Mouse (Mus musculus) midbrain, embryonic 13.5 days (tissue): ENCODE results near the gene Pou2f3. TPM values are rescaled to one million over a fixed set of nuclear protein-coding genes. Genes with fewer than 3 reads are reported as not detected.
A peak's percentile ranks its signal among the peaks of the same experiment; 100 is the strongest.

Experiments
- ATAC-seq: fragments of 200-750 bp; cut with Nextera tagmentation; 2 replicates; pipeline ENCODE4 v1.8.0; 2017; ENCODE audit warnings: mild to moderate bottlenecking, moderate TSS enrichment, moderate library complexity
- H3K27ac ChIP-seq: fragments of 300-500 bp; sonication (generic); 2 replicates; pipeline ENCODE4 v1.5.1; 2015; ENCODE audit warnings: inconsistent platforms, mild to moderate bottlenecking, moderate library complexity
- H3K27me3 ChIP-seq: fragments of 300-500 bp; sonication (generic); 2 replicates; pipeline ENCODE4 v1.6.1; 2015; ENCODE audit warnings: mild to moderate bottlenecking, inconsistent platforms
- H3K36me3 ChIP-seq: fragments of 300-500 bp; sonication (generic); 2 replicates; pipeline ENCODE4 v1.6.1; 2015; ENCODE audit warnings: mild to moderate bottlenecking, inconsistent platforms
- H3K4me1 ChIP-seq: fragments of 300-500 bp; sonication (generic); replicated peaks from 2 replicates; pipeline ENCODE4 v1.6.1; 2015; ENCODE audit warnings: inconsistent platforms
- H3K4me2 ChIP-seq: fragments of 300-500 bp; sonication (generic); replicated peaks from 2 replicates; pipeline ENCODE4 v1.6.1; 2015; ENCODE audit warnings: moderate library complexity, mild to moderate bottlenecking, inconsistent platforms
- H3K4me3 ChIP-seq: fragments of 300-500 bp; sonication (generic); replicated peaks from 2 replicates; pipeline ENCODE4 v1.5.1; 2015; ENCODE audit warnings: mild to moderate bottlenecking, inconsistent platforms
- H3K9ac ChIP-seq: fragments of 300-500 bp; sonication (generic); replicated peaks from 2 replicates; pipeline ENCODE4 v1.6.1; 2015; ENCODE audit warnings: mild to moderate bottlenecking, inconsistent platforms
- H3K9me3 ChIP-seq: fragments of 300-500 bp; sonication (generic); 2 replicates; pipeline ENCODE4 v1.6.1; 2016; ENCODE audit warnings: mild to moderate bottlenecking, inconsistent platforms
- WGBS: fragments of 180-500 bp; shearing (Covaris S2); methylation state at CpG from one replicate; pipeline ENCODE4 v1.1.7; 2015; 5-methylcytosine and 5-hydroxymethylcytosine counted together
- polyA plus RNA-seq: library from polyadenylated mRNA; unstranded; fragments of >200 nt; fragmentation: Nextera tagmentation; extraction: Ambion mirVana; gene quantifications from 2 replicates; pipeline ENCODE4 v1.2.1, GENCODE M21; 2015

Pou2f3 gene
- polyA plus RNA-seq, 1 experiment from 2014 or later: 0.08 TPM

DNA sequence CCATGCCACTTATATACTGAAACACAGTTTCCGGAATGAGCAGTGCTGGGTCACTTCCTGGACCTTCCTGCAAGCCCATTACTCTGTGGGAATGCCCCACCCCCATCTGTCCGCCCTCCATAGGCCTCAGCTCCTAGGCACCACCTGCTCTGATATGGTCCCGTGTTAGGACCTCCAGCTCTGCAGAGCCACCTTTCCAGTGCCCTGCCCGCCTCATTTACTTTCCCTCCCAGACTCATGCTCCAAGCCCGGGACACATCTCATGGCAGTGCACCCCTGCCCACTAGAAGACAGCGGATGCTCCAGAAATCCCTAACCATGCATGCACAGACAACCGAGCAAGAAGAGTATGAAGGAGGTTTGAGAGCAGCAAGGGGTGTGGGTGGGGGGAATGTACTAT lies 19.8 kb upstream of the Pou2f3 start:
- no peak overlapping the region for H3K9ac ChIP-seq
- no peak overlapping the region for H3K27ac ChIP-seq
- H3K9me3 ChIP-seq: no peaks in the 10 kb centered on the region
- H3K27me3 ChIP-seq: peaks cover 3% of the 10 kb centered on the region; the same call in 1 of the 2 replicates
- no peaks in the 10 kb centered on the region for H3K36me3 ChIP-seq
- H3K4me2 ChIP-seq: no peak overlapping the region
- no peak overlapping the region for H3K4me3 ChIP-seq
- ATAC-seq: no peak
- peaks cover 16% of the 10 kb centered on the region for H3K4me1 ChIP-seq
- WGBS: 91% methylated on average over 7 of the region's 7 CpGs

DNA sequence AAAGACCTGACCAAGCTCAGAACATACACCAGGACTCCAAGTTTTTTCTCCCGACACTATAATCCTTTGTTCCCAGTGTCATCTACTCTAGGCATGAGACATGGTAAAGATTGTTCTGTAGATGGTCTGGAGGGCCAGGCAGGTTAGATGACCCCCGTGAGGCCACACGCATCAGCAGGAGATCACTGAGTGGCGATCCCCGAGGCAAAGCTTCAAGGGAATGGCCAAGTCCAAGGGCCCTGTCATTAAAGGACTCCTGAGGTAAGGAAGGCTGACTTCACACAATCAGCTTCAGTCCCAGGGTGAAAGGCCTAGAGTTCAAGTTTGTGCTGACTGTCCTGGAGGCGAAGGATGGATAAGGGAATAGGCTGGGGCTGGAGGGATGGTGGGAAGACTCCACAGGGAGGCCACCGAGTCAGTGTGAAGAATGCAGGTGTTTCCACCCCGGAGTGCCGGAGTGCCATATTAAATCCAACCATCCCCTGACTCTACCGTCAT lies 19.3 kb upstream of the Pou2f3 start:
- no peaks in the 10 kb centered on the region for H3K36me3 ChIP-seq
- 91% methylated on average over 10 of the region's 10 CpGs for WGBS
- H3K27ac ChIP-seq: no peak overlapping the region
- ATAC-seq: no peak
- no peak overlapping the region for H3K4me3 ChIP-seq
- peaks cover 16% of the 10 kb centered on the region for H3K4me1 ChIP-seq
- H3K9ac ChIP-seq: no peak overlapping the region
- H3K27me3 ChIP-seq: peaks cover 3% of the 10 kb centered on the region; the same call in 1 of the 2 replicates
- no peak overlapping the region for H3K4me2 ChIP-seq
- H3K9me3 ChIP-seq: no peaks in the 10 kb centered on the region

DNA sequence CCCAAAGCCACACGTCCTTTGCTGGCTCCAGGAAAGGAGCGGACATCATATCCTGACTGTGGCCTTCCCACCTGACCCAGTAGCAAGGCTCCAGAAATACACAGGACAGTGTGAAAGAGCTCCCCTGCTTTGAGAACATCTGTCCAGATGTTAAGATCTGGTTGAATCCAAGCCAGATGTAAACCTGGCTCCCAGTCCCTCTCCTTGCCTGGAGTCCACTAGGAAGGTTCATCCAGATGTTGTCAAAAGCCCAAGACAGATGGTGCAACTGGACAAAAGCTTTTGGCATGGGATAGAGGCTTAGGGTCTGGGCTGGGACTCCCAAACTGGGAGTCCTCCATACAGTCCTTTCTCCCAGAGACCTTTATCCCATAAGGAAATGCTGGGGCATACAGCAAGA lies 18.6 kb upstream of the Pou2f3 start:
- H3K9ac ChIP-seq: no peak overlapping the region
- no peaks in the 10 kb centered on the region for H3K27me3 ChIP-seq
- peaks cover 16% of the 10 kb centered on the region for H3K4me1 ChIP-seq
- H3K4me2 ChIP-seq: no peak overlapping the region
- ATAC-seq: no peak
- H3K27ac ChIP-seq: no peak overlapping the region
- no peaks in the 10 kb centered on the region for H3K36me3 ChIP-seq
- H3K4me3 ChIP-seq: no peak overlapping the region
- no peaks in the 10 kb centered on the region for H3K9me3 ChIP-seq
- 91% methylated on average over 2 of the region's 2 CpGs for WGBS

DNA sequence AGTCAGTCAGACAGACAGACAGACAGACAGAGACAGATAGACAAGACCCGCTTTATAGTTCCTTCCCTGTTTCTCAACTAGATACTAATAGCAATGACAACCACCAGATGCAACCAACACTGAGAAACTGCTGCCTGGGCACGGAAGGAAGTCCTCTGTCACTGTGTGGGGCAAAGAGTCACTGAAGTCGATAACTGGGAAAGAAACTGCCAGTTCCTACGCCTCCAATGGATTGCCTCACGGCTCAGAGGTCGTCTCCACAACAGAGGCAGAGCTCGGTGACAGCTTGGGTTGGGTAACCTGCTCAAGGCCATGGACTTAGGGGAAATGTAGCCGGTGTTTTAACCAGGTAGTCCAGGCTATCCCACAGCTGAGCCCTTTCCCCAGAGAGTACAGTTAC lies 17.5 kb upstream of the Pou2f3 start:
- Histone ChIP-seq H3K4me1 (peaks cover 16% of the 10 kb centered on the region), H3K4me3 (no peak overlapping the region), H3K27me3 (0 out of 2 replicates have a peak, but pooled peaks cover 2% of the 10 kb centered on the region), H3K9ac (no peak overlapping the region), H3K9me3 (no peaks in the 10 kb centered on the region), H3K27ac (no peak overlapping the region), H3K4me2 (no peak overlapping the region), H3K36me3 (no peaks in the 10 kb centered on the region)
- WGBS: 89% methylated on average over 8 of the region's 8 CpGs
- no peak for ATAC-seq

DNA sequence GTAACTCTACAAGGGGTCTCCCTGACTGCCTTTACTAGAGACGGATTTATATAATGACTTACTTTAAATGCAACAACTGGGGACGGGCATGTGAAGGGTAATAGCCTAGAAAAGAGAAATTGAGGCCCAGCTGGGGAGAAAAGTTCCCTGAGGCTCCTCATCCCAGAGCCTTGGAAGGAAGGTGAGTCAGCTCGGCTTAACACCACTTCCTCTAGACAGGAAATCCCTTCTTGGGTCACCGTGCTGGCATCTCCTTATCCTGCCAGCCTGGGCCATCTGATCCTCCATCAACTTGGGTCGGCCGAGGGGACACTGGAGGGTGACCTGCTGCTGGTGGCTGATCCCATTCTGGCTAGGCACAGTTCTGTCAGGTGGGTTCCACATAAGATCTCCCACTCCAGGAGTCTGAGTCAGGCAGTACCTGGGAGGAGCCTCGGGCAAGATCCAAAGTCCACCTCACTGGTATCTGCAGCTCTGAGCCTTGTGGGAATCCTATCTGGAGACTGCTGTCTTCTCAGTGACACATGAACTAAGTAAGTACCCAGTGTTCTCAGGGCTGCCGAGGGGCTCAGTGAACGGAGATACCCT lies 16.5 kb upstream of the Pou2f3 start:
- H3K4me2 ChIP-seq: no peak overlapping the region
- no peaks in the 10 kb centered on the region for H3K36me3 ChIP-seq
- H3K4me3 ChIP-seq: no peak overlapping the region
- H3K9ac ChIP-seq: no peak overlapping the region
- peaks cover 9% of the 10 kb centered on the region for H3K4me1 ChIP-seq
- 0 out of 2 replicates have a peak, but pooled peaks cover 2% of the 10 kb centered on the region for H3K27me3 ChIP-seq
- H3K27ac ChIP-seq: no peak overlapping the region
- WGBS: 79% methylated on average over 9 of the region's 9 CpGs
- ATAC-seq: no peak
- no peaks in the 10 kb centered on the region for H3K9me3 ChIP-seq

DNA sequence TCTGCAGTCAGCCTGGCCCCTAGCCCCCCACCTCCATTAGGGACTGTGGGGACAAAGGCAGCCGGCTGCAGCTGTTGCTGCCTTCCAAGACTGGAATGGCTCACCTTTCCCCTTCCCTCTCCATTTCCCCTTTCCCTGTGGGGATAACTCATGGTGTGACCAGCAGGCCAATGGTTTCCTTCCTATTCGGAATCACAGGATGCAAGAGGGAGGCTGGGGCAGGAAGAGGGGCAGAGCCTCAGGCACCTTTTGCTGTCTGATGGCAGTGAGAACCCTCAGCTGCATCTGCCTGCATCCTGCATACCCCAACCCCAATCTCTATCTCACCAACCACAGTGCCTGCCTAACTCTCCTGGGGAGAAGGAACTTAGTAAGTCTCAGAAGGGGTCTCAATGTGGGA lies 15.3 kb upstream of the Pou2f3 start:
- WGBS: 41% methylated on average over 2 of the region's 2 CpGs
- peaks cover 4% of the 10 kb centered on the region; the same call in 1 of the 2 replicates for H3K4me1 ChIP-seq
- H3K4me3 ChIP-seq: no peak overlapping the region
- no peaks in the 10 kb centered on the region for H3K9me3 ChIP-seq
- H3K27ac ChIP-seq: no peak overlapping the region
- 0 out of 2 replicates have a peak, but pooled peaks cover 2% of the 10 kb centered on the region for H3K27me3 ChIP-seq
- H3K4me2 ChIP-seq: no peak overlapping the region
- no peak for ATAC-seq
- no peak overlapping the region for H3K9ac ChIP-seq
- H3K36me3 ChIP-seq: no peaks in the 10 kb centered on the region

DNA sequence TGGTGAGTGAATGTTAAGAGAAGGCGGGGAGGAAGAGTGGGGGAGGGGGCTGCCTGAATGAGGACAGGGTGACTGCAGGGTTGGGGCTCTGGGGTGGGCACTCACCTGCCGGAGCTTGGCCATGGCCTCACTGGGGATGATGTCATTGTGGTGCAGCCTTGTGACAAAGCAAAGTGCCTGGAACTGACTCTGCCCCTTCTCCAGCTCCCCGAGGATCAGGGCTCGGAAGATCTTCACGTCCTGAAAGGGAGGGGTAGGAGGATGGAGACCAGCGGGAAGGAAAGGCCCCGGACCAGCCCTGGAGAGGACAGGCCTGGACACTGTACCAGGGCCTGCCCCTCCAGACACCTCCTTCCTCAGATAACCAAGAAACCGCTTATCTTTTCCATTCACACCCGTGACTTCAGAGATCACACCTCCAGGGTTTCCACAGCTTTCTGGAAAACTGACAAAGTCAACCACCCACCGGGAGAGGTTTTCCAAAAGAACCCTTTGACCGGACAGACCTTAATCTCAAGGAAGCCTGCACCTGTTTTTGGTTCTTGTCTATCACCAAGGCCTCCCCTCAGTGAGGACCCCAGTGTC lies 14.7 kb upstream of the Pou2f3 start:
- no peaks in the 10 kb centered on the region for H3K9me3 ChIP-seq
- H3K4me2 ChIP-seq: no peak overlapping the region
- no peak overlapping the region for H3K27ac ChIP-seq
- WGBS: 57% methylated on average over 11 of the region's 11 CpGs
- no peak overlapping the region for H3K4me3 ChIP-seq
- peaks cover 4% of the 10 kb centered on the region; the same call in 1 of the 2 replicates for H3K4me1 ChIP-seq
- no peak for ATAC-seq
- no peak overlapping the region for H3K9ac ChIP-seq
- 0 out of 2 replicates have a peak, but pooled peaks cover 2% of the 10 kb centered on the region for H3K27me3 ChIP-seq
- no peaks in the 10 kb centered on the region for H3K36me3 ChIP-seq

DNA sequence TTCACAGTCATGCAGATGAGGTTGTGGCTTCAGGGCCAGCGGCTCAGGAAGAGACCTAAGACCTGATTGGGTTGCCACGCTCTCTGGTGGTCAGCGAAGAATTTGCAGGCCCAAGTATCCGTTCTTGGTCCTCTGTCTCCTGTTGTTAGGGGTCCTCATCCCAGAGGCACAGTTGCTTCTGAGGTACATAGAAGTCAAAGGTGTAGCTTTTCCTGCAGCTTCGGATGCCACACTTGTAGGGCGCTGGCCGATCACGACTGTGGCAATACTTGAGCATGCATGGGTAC lies 12.2 kb upstream of the Pou2f3 start:
- WGBS: 38% methylated on average over 8 of the region's 8 CpGs
- Histone ChIP-seq H3K27ac (no peak overlapping the region), H3K9ac (no peak overlapping the region), H3K4me3 (no peak overlapping the region), H3K27me3 (0 out of 2 replicates have a peak, but pooled peaks cover 2% of the 10 kb centered on the region), H3K36me3 (no peaks in the 10 kb centered on the region), H3K4me1 (peaks cover 4% of the 10 kb centered on the region; the same call in 1 of the 2 replicates), H3K4me2 (no peak overlapping the region), H3K9me3 (no peaks in the 10 kb centered on the region)
- no peak for ATAC-seq

DNA sequence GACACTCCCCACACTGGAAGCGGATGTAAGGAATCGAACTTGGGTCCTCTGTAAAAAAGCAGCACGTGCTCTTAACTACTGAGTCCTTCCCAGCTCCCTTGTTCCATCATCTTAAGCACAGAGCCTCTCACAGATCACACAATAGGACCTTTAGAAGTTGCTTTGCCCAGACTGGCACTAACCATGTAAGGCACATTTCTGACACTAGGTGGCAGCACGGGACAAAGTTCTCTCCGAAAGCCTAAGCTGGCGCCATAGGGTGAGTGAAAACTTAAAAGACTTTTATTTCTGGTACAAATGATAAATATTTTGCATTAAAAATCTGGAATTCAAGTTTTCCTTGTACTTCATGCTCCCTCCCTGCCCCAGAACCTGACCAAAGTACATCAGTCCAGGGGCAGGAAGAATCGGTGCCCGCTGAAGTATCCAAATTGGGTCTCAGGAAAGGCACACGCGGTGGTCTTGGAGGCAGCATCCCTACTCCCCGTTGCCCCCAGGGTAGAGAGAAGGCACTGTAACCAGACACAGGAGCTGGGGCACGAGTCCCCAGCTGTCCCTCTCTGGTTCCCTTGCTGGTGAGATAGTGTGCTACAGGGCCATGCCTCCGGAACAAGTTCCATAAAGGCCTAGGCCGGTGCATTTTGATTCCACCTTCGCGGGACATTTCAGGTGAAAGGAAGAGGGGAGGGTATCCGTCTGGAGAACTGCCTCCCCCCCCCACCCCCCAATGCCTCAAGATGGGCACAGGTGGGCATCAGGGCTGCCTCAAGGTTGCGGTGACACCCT lies 11.7 kb upstream of the Pou2f3 start:
- no peak overlapping the region for H3K4me3 ChIP-seq
- H3K27ac ChIP-seq: no peak overlapping the region
- ATAC-seq: peak; percentile 57
- H3K4me2 ChIP-seq: no peak overlapping the region
- WGBS: 36% methylated on average over 18 of the region's 18 CpGs
- no peak overlapping the region for H3K9ac ChIP-seq
- H3K27me3 ChIP-seq: 0 out of 2 replicates have a peak, but pooled peaks cover 2% of the 10 kb centered on the region
- H3K36me3 ChIP-seq: no peaks in the 10 kb centered on the region
- peaks cover 4% of the 10 kb centered on the region; the same call in 1 of the 2 replicates for H3K4me1 ChIP-seq
- H3K9me3 ChIP-seq: no peaks in the 10 kb centered on the region

DNA sequence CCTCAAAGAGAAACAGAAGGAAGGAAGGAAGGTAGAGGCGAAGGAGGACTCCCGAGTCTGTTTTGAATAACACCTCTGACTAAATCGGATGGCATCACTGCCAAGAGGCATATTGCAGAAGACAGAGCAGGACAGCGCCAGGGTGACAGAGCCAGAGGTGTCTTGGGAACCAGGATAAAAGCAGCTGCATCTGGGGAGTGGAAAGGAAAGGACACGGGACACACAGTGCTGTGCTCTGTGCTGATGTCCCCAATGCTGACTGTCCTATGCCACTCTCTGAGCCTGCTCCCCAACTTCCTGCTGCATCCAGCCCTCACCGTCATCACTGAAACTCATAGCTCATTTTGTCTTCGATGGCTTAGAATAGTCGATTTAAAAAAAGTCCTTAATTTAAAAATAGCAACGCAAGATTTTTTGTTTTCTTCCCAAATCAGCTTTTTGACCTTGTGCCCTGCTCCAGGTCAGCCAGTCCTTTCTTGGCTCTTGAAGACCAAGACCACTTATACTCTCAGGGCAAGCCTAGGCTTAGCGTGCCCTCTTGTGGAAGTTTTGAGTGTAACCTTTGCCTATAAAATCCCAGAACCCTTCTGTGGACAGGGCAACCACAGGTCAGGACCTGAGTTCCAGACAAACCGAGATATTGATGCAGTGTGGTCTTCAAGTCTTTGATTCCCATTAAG lies 742 bp upstream of the Pou2f3 start:
- Histone ChIP-seq H3K9me3 (no peaks in the 10 kb centered on the region), H3K27ac (no peak overlapping the region), H3K4me1 (peaks cover 13% of the 10 kb centered on the region), H3K4me2 (no peak overlapping the region), H3K9ac (no peak overlapping the region), H3K36me3 (no peaks in the 10 kb centered on the region), H3K4me3 (no peak overlapping the region), H3K27me3 (peaks cover 27% of the 10 kb centered on the region)
- ATAC-seq: peak; percentile 67
- 29% methylated on average over 11 of the region's 11 CpGs for WGBS

DNA sequence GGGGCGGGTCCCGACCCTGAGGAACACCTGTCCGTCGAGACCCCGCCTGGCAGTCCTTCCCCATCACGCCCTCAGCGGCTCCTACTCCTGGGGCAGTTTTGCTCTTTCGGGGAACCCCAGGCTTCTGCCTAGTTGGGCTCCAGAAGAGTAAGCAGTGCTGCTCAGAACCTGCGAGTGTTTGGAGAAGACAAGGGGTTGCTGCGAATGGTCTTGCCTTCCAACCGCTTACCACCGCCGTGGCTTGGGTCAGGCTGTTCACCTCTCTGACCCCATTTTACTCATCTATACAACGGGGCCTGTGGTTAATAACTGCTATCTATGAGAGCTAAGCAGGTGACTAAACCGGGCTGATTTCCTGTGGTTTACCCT lies 4.2 kb downstream of the Pou2f3 start:
- H3K9me3 ChIP-seq: no peaks in the 10 kb centered on the region
- H3K4me2 ChIP-seq: peak overlapping the region; percentile 58
- 0 out of 2 replicates have a peak, but pooled peaks have one; percentile 14 for ATAC-seq
- H3K36me3 ChIP-seq: no peaks in the 10 kb centered on the region
- peak overlapping the region; percentile 33 for H3K4me3 ChIP-seq
- peaks cover 65% of the 10 kb centered on the region for H3K27me3 ChIP-seq
- H3K9ac ChIP-seq: peak overlapping the region; percentile 39; the same call in 1 of the 2 replicates
- WGBS: 4% methylated on average over 15 of the region's 15 CpGs
- peaks cover 21% of the 10 kb centered on the region for H3K4me1 ChIP-seq
- no peak overlapping the region for H3K27ac ChIP-seq
